Mouse (Mus musculus) layer of hippocampus, adult 9-11 months (tissue): ENCODE measurements around the gene Ccdc34.

Source experiments
- DNase-seq: peaks from one replicate; pipeline ENCODE4 v3.0.0; 2022

Ccdc34 gene

GRCm38 (mm10) chr2:110017616-110018505 lies at the start of gene Ccdc34:
Gene Ccdc34 (plus strand): TSS chr2:110017817.
- DNase-seq: peak; percentile 92

- no peak for DNase-seq
These were observed 48.2 kb upstream of the Ccdc34 start for GRCm38 (mm10) chr2:109969381-109969780.

- DNase-seq: no peak
These were observed 47.6 kb upstream of the Ccdc34 start for GRCm38 (mm10) chr2:109969926-109970532.

GRCm38 (mm10) chr2:109970744-109971410 lies 46.7 kb upstream of the Ccdc34 start:
- DNase-seq: no peak

GRCm38 (mm10) chr2:109972310-109972709 lies 45.3 kb upstream of the Ccdc34 start:
- DNase-seq: no peak

- DNase-seq: no peak
These were observed 44.7 kb upstream of the Ccdc34 start for GRCm38 (mm10) chr2:109972922-109973321.

DNA sequence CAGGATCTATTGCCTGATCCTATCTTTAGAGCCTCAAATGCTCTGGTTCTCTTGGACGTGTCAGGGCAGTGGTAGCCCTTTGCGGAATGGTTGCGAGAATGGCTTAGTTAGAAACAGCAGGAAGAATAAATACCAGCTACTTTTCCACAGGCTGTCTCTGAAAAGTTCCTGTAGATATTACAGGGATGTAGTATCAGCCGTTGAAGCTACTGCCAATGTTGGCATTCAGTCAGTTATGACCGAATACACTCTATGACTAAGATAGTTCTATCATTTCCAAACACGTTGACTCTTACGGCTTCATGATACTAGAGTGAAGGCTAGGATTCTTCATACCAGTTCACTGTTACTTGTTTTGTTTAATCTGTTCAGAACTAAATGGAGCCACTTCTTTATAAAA lies 42.8 kb upstream of the Ccdc34 start:
- no peak for DNase-seq

GRCm38 (mm10) chr2:109976181-109976580 lies 41.4 kb upstream of the Ccdc34 start:
- no peak for DNase-seq

DNA sequence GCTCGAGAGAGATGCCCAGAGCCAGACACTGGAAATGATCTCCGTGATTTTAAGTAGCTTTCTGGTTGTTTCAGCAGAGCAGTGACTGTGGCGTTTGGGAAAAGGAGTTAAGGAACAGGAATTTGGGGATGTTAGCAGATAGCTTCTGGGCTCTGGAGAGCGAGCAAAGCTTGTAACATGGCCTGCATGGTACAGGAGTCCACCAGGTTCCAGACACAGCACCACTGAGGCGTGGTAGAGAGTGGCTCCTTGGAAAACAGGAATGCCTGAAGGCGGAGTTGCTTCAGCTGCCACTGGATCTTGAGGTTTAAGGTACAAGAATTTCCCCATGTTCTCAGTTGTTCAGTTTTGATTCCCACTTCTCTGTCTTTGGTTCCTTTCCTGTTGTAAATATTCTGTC lies 40.3 kb upstream of the Ccdc34 start:
- DNase-seq: no peak

- DNase-seq: no peak
These were observed 38.4 kb upstream of the Ccdc34 start for GRCm38 (mm10) chr2:109979209-109979608.

DNA sequence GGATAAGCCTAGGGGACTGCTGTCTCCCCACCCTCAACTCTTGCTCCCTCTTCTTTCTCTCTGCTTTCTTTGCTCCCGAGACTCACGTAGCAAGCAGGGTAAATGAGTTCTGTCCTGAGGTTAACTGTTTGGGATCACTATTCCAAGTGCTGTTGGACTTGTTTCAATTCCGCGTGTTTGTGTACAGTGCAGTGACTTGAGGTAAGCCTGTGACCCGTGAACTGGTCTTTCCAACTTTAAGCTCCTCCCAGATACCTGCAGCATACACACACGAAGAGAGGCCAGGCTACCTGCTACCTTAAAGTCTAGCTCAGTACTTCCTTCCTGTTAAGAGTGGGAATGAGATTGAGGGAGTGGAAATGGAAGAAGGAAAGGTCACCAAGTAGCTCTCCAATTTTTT lies 34.2 kb upstream of the Ccdc34 start:
- DNase-seq: no peak

GRCm38 (mm10) chr2:109984930-109985329 lies 32.7 kb upstream of the Ccdc34 start:
- no peak for DNase-seq

DNA sequence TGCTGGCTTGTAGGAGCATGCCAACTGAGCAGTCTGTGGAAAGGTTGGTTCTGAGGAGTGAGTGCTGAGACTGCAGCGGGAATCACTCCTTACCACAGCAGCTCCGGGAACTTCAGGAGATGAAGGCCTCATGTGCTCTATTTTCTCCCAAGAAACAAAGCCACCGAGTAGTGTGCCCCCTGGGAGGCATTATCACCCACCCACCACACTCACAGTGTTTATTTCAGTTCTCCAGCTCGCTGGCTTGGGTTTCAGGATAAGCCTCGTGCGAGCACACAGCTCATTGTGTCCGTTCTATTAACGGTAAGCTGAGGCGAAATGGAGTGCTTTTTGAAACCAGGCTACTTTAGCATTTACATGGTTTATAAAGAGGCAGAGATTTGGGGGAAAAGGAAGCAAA lies 32.1 kb upstream of the Ccdc34 start:
- DNase-seq: no peak

DNA sequence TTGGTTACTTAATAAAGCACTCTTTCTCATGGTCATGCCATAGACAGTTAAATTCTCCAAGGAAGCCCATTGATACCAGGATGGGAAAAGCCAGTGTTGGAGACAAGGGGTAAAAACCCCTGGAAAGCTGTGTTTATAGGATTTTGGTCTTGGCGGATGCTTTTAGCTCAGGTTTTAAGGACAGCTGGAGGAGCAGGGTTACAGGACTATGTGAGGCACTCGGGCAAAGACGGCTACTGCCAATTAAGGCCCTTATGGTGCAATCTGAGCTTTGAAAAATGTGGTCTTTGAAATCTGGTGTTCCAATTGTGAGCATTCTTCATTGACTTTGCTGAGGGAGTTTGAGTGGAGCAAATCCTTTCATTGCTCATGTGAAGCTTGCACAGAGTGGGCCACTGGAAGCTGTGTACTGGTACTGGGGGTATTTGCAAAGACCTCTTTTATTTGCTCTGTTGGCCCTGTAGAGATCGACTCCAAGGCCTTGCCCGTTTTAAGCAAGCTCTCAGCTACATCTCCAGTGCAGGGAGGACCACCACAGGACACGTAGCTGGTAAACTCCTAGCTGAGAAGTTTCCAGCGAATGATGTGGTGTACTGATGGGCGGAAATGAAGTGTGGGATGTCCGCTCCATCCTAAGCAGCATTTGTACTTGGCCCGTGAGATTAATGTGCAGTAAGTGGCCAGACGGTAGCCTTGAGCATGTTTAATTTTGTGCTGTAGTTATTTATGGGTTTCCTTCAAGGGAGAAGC lies 31.4 kb upstream of the Ccdc34 start:
- DNase-seq: no peak

DNA sequence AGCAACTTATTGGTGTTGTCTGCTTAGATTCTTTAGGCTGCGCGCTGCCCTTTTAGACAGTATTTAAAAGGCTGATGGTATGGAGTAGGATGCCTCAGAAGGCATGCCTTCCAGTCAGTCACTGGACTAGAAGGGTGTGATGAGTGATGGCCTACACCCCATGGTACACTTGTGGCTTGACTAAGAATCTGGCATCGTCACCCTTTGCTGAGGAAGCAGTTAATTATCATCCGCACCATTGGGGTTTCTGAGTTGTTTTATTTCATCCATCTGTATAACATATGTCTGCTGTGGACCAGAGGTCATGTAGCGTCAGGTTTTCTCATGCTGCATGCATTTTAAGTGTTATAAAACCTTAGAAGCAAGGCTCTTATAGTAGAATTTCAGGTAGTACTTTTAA lies 29.7 kb upstream of the Ccdc34 start:
- DNase-seq: no peak

DNA sequence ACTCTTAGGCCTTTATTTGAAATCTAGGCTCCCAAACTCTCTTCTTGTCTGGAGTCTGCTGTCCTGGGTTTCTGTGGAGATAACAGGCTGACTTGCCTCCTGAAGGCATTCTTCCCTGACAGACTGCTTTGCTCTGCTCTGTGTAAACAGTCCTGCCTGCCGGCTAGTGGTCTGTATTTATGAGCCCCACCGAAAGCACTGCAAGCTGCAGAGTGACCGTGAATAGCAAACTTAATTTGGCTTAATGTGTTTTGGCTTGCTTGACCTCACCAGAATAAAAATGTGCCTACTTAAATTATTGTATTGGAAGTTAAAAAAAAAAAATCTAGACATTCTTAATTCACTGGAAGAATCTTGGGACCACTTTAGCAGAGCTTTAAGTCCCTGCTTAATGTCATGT lies 28.4 kb upstream of the Ccdc34 start:
- DNase-seq: no peak

GRCm38 (mm10) chr2:109989679-109990473 lies 27.7 kb upstream of the Ccdc34 start:
- DNase-seq: no peak

DNA sequence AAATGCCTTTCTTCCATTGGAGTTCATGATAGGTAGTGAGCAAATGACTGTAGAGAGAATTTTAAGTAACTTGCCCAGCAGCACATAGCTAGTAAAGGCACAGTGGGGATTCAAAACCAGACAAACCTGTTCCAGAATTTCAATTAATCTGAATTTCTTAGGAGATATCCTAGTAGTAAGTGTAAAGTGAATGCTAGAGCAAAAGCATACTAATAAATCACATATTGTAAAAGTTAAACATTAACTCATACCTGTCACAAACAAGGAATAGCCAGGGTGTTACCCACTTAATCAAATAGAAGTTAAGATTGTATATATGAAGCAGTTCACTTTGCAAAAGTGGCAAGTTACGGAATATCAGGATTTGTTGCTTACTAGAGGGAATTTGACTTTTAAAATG lies 25.9 kb upstream of the Ccdc34 start:
- no peak for DNase-seq

- no peak for DNase-seq
These were observed 25.1 kb upstream of the Ccdc34 start for GRCm38 (mm10) chr2:109992448-109993073.

DNA sequence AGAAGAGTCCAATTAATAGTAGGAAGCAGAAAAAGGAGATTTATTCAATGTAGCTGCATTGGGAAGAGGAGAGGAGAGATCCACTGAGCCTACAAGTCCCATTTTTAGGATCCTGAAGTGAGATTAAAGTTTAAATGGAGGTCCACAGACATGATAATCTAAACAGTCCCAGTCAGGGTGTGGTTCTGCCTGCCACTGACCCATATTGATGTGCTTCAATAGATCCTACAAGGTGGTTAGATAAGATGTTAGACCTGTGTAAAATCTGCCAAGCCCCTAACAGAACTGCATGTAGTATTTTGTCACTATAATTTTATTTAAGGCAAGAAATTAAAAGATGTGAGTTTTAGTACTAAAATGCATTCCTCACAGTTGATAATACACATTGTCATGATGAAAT lies 24.2 kb upstream of the Ccdc34 start:
- DNase-seq: no peak

DNA sequence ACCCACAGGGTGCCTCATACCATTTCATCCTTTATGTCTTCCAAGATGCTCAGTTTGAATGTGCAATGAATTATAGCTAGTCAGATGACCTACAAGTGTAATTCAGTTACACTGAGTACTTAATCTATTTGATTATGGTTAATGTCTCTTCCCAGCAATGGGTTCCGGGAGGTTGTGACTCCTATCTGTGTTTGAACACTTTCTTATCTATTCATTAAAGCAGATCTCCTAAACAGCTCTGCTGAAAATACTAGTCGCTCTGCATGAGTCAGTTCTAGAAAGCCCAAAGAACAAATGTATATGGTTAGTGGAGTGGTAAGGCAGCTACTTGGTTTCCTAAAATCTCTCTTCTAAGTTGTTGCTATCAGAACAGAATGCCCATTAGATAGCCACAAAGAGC lies 22.6 kb upstream of the Ccdc34 start:
- no peak for DNase-seq

DNA sequence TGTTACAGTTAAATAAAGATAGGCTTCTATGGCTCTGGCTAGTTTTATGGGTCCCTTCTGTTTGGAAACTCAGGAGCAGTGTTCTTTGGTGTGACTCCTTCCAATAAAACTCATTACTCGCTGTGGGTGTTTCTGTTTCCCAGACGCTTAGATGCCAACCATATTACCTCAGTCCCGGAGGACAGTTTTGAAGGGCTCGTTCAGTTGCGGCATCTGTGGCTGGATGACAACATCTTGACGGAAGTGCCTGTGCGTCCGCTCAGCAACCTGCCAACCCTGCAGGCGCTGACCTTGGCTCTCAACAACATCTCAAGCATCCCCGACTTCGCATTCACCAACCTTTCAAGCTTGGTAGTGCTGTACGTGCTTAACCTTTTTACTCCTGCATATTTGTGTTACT lies 21.2 kb upstream of the Ccdc34 start:
- DNase-seq: no peak
